Mouse (Mus musculus) stomach, postnatal 0 days (tissue): ENCODE results near the gene Itih3. TPM values are rescaled to one million over a fixed set of nuclear protein-coding genes. Genes with fewer than 3 reads are reported as not detected.

Experiments
- ATAC-seq: fragments of 200-750 bp; cut with Nextera tagmentation; 2 replicates; pipeline ENCODE4 v1.8.0; 2017; ENCODE audit not compliant: low FRiP score, low TSS enrichment
- DNase-seq: peaks from one replicate; pipeline ENCODE4 v3.0.0-alpha.2; 2016; ENCODE audit warnings: low spot score
- H3K27ac ChIP-seq: fragments of 300-500 bp; sonication (generic); replicated peaks from 2 replicates; pipeline ENCODE4 v1.5.1; 2014; ENCODE audit warnings: mild to moderate bottlenecking, control low read depth
- H3K27me3 ChIP-seq: fragments of 300-500 bp; sonication (generic); 2 replicates; pipeline ENCODE4 v1.6.1; 2014; ENCODE audit warnings: low read length; ENCODE audit not compliant: control insufficient read depth, insufficient read depth
- H3K36me3 ChIP-seq: fragments of 300-500 bp; sonication (generic); 2 replicates; pipeline ENCODE4 v1.6.1; 2014; ENCODE audit warnings: low read length, mixed read lengths; ENCODE audit not compliant: control insufficient read depth, insufficient read depth
- H3K4me1 ChIP-seq: fragments of 300-500 bp; sonication (generic); replicated peaks from 2 replicates; pipeline ENCODE4 v1.6.1; 2014; ENCODE audit warnings: antibody characterized with exemption; ENCODE audit not compliant: control insufficient read depth, insufficient read depth
- H3K4me2 ChIP-seq: fragments of 300-500 bp; sonication (generic); replicated peaks from 2 replicates; pipeline ENCODE4 v1.6.1; 2014; ENCODE audit warnings: low read depth, mild to moderate bottlenecking, control low read depth, moderate library complexity
- H3K4me3 ChIP-seq: fragments of 300-500 bp; sonication (generic); 2 replicates; pipeline ENCODE4 v1.5.1; 2014; ENCODE audit warnings: low read depth, low read length, control low read depth
- H3K9ac ChIP-seq: fragments of 300-500 bp; sonication (generic); 2 replicates; pipeline ENCODE4 v1.6.1; 2014; ENCODE audit warnings: mild to moderate bottlenecking, low read length, control low read depth, mixed read lengths
- H3K9me3 ChIP-seq: fragments of 300-500 bp; sonication (generic); 2 replicates; pipeline ENCODE4 v1.6.1; 2016; ENCODE audit warnings: low read length; ENCODE audit not compliant: control insufficient read depth
- CTCF ChIP-seq: IDR thresholded peaks from 2 replicates; pipeline ENCODE4 v1.5.1; 2016; ENCODE audit warnings: antibody characterized with exemption, low read depth, mild to moderate bottlenecking, moderate library complexity
- EP300 ChIP-seq: optimal IDR thresholded peaks from 2 replicates; pipeline ENCODE3; 2016; ENCODE audit warnings: antibody characterized with exemption
- WGBS: fragments of 180-500 bp; shearing (Covaris S2); extraction: QIAGEN DNeasy Blood & Tissue Kit; methylation state at CpG from one replicate; pipeline ENCODE4 v1.1.7; 2014; 5-methylcytosine and 5-hydroxymethylcytosine counted together
- polyA plus RNA-seq: library from polyadenylated mRNA; unstranded; fragments of >200 nt; fragmentation: Nextera tagmentation; extraction: Ambion mirVana; gene quantifications from 2 replicates; pipeline ENCODE4 v1.2.1, GENCODE M21; 2015

Itih3 gene
- polyA plus RNA-seq, 1 experiment from 2014 or later: 2.1 TPM

GRCm38 (mm10) chr14:30888271-30888732, 35.3 kb downstream of the Itih3 start:
- no peaks in the 10 kb centered on the region for H3K27me3 ChIP-seq
- no peaks in the 10 kb centered on the region for H3K9me3 ChIP-seq
- H3K4me3 ChIP-seq: no peak overlapping the region
- peak; percentile 77 for DNase-seq
- no peak overlapping the region for H3K9ac ChIP-seq
- H3K27ac ChIP-seq: 0 out of 2 replicates have a peak overlapping the region, but pooled peaks have one; percentile 24
- peak; percentile 65 for ATAC-seq
- H3K4me2 ChIP-seq: peak overlapping the region; percentile 31
- peaks cover 6% of the 10 kb centered on the region for H3K4me1 ChIP-seq
- no peak for TF ChIP-seq EP300
- TF ChIP-seq CTCF: peak; percentile 75
- 0% methylated on average over 9 of the region's 9 CpGs for WGBS
- no peaks in the 10 kb centered on the region for H3K36me3 ChIP-seq

- ATAC-seq (no peak), DNase-seq (no peak)
- no peak for TF ChIP-seq CTCF
- no peak for TF ChIP-seq EP300
- Histone ChIP-seq H3K9ac (no peak within 1 kb of the TSS), H3K9me3 (no peaks in the 10 kb centered on the region), H3K27me3 (no peaks in the 10 kb centered on the region), H3K4me2 (no peak within 1 kb of the TSS), H3K4me1 (peaks cover 6% of the 10 kb centered on the region), H3K4me3 (no peak within 1 kb of the TSS), H3K27ac (no peak within 1 kb of the TSS), H3K36me3 (no peaks in the 10 kb centered on the region)
- 93% methylated on average over 3 of the region's 3 CpGs for WGBS
Measured at GRCm38 (mm10) chr14:30886204-30886603, 37.4 kb downstream of the Itih3 start, which contains the start of gene Itih4. Gene Itih4 (plus strand): TSS chr14:30886476.

GRCm38 (mm10) chr14:30885298-30885697, 38.3 kb downstream of the Itih3 start:
- TF ChIP-seq CTCF (no peak), EP300 (no peak)
- Histone ChIP-seq H3K9me3 (no peaks in the 10 kb centered on the region), H3K27ac (no peak overlapping the region), H3K4me3 (no peak overlapping the region), H3K4me2 (no peak overlapping the region), H3K4me1 (peaks cover 6% of the 10 kb centered on the region), H3K36me3 (no peaks in the 10 kb centered on the region), H3K9ac (no peak overlapping the region), H3K27me3 (no peaks in the 10 kb centered on the region)
- DNase-seq: no peak
- ATAC-seq: no peak
- WGBS: 10% methylated on average over 3 of the region's 3 CpGs

GRCm38 (mm10) chr14:30881718-30882108, 41.8 kb downstream of the Itih3 start:
- no peak for ATAC-seq
- Histone ChIP-seq H3K4me2 (no peak overlapping the region), H3K9ac (no peak overlapping the region), H3K36me3 (no peaks in the 10 kb centered on the region), H3K4me1 (no peaks in the 10 kb centered on the region), H3K27ac (no peak overlapping the region), H3K9me3 (no peaks in the 10 kb centered on the region), H3K27me3 (no peaks in the 10 kb centered on the region), H3K4me3 (no peak overlapping the region)
- no peak for TF ChIP-seq CTCF
- no peak for TF ChIP-seq EP300
- DNase-seq: no peak
- 91% methylated on average over 3 of the region's 3 CpGs for WGBS

- WGBS: 79% methylated on average over 17 of the region's 17 CpGs
Measured at GRCm38 (mm10) chr14:30880811-30881717, 42.5 kb downstream of the Itih3 start.

GRCm38 (mm10) chr14:30880251-30880650, 43.3 kb downstream of the Itih3 start:
- Histone ChIP-seq H3K36me3 (no peaks in the 10 kb centered on the region), H3K9ac (peak overlapping the region; percentile 35; the same call in 1 of the 2 replicates), H3K4me2 (peak overlapping the region; percentile 39; the same call in 1 of the 2 replicates), H3K27ac (no peak overlapping the region; the same call in 1 of the 2 replicates), H3K9me3 (no peaks in the 10 kb centered on the region), H3K4me3 (no peak overlapping the region; the same call in 1 of the 2 replicates), H3K4me1 (no peaks in the 10 kb centered on the region), H3K27me3 (no peaks in the 10 kb centered on the region)
- TF ChIP-seq CTCF (no peak), EP300 (no peak)
- DNase-seq (no peak), ATAC-seq (no peak)
- 63% methylated on average over 8 of the region's 8 CpGs for WGBS

More at GRCm38 (mm10) chr14:30880811-30881717, 42.5 kb downstream of the Itih3 start:
- Histone ChIP-seq H3K36me3 (no peaks in the 10 kb centered on the region), H3K4me2 (no peak overlapping the region), H3K27ac (no peak overlapping the region), H3K9me3 (no peaks in the 10 kb centered on the region), H3K4me3 (no peak overlapping the region), H3K27me3 (no peaks in the 10 kb centered on the region), H3K4me1 (no peaks in the 10 kb centered on the region), H3K9ac (no peak overlapping the region)
- TF ChIP-seq EP300 (no peak), CTCF (peak; percentile 79)
- no peak for ATAC-seq
- DNase-seq: peak; percentile 59
